Mouse (Mus musculus) brain, embryonic 14.5 days (tissue): Measurements from ENCODE around the gene Dusp1. TPM values are rescaled to one million over a fixed set of nuclear protein-coding genes. Genes with fewer than 3 reads are reported as not detected.

Source experiments
- DNase-seq: peaks from one replicate; pipeline ENCODE4 v3.0.0-alpha.2; 2011; ENCODE audit warnings: low read depth
- CTCF ChIP-seq: fragments of 200-500 bp; IDR thresholded peaks from 2 replicates; pipeline ENCODE4 v1.5.1; 2012; ENCODE audit warnings: inconsistent platforms, mild to moderate bottlenecking, moderate library complexity, borderline replicate concordance; ENCODE audit not compliant: insufficient read depth, insufficient read length; ENCODE audit errors: extremely low read depth
- POLR2A ChIP-seq: fragments of 200-500 bp; IDR thresholded peaks from 2 replicates; pipeline ENCODE4 v1.6.1; 2012; ENCODE audit warnings: mild to moderate bottlenecking, inconsistent platforms, borderline replicate concordance; ENCODE audit not compliant: poor library complexity, insufficient read depth, insufficient read length, severe bottlenecking; ENCODE audit errors: extremely low read depth
- polyA plus RNA-seq: library from polyadenylated mRNA; depleted of rRNA; stranded (reverse); fragments of >200 nt; gene quantifications from 2 replicates; pipeline ENCODE4 v1.2.3, GENCODE M21; 2012

Gene Dusp1
- polyA plus RNA-seq, 1 experiment: 56.2 TPM

- DNase-seq: peak; percentile 50
- TF ChIP-seq POLR2A (no peak), CTCF (no peak)
These were observed 36.6 kb downstream of the Dusp1 start for GRCm38 (mm10) chr17:26525316-26525715.

- no peak for DNase-seq
- TF ChIP-seq POLR2A: no peak
These were observed 37.1 kb downstream of the Dusp1 start for GRCm38 (mm10) chr17:26524801-26525200.

GRCm38 (mm10) chr17:26524316-26524715 is 37.6 kb downstream of the Dusp1 start:
- no peak for TF ChIP-seq POLR2A
- TF ChIP-seq CTCF: no peak
- DNase-seq: no peak

- no peak for TF ChIP-seq POLR2A
- TF ChIP-seq CTCF: no peak
- DNase-seq: no peak
These were observed 39.2 kb downstream of the Dusp1 start for GRCm38 (mm10) chr17:26522711-26523110.

GRCm38 (mm10) chr17:26518306-26518705 is 43.6 kb downstream of the Dusp1 start:
- no peak for DNase-seq
- TF ChIP-seq CTCF (no peak), POLR2A (no peak)

- DNase-seq: no peak
- TF ChIP-seq CTCF (no peak), POLR2A (no peak)
These were observed 46.3 kb downstream of the Dusp1 start for GRCm38 (mm10) chr17:26515675-26516074.

GRCm38 (mm10) chr17:26514581-26515030 is 47.3 kb downstream of the Dusp1 start:
- no peak for TF ChIP-seq POLR2A
- no peak for TF ChIP-seq CTCF
- DNase-seq: no peak

GRCm38 (mm10) chr17:26513459-26514290 is 48.3 kb downstream of the Dusp1 start:
- TF ChIP-seq CTCF (no peak), POLR2A (no peak)
- no peak for DNase-seq

- DNase-seq: peak; percentile 57
- TF ChIP-seq CTCF: no peak
- no peak for TF ChIP-seq POLR2A
These were observed 49.0 kb downstream of the Dusp1 start for GRCm38 (mm10) chr17:26512961-26513360.

GRCm38 (mm10) chr17:26511816-26512774 is 49.8 kb downstream of the Dusp1 start:
- DNase-seq: no peak
- TF ChIP-seq CTCF (no peak), POLR2A (no peak)

- TF ChIP-seq POLR2A (no peak), CTCF (no peak)
These were observed 50.7 kb downstream of the Dusp1 start for GRCm38 (mm10) chr17:26511256-26511655.

More at GRCm38 (mm10) chr17:26511256-26511655, 50.7 kb downstream of the Dusp1 start:
- no peak for DNase-seq
